22 mouse cellular contexts compared by ENCODE assay signal in genomic region chr17:88165811-88166210, GRCm38 (mm10).
A peak's percentile ranks its signal among the peaks of the same experiment; 100 is the strongest.
DNase-seq lines count a peak whose midpoint lies in the region; TF ChIP-seq lines count a peak whose summit lies in the region.
"Had no signal": no experiment of that assay in that cellular context is flagged by ENCODE, and none has a peak within 500 bp of the region (broad histone marks: within the 10 kb centered on the region; RNA-seq: fewer than 3 reads in every experiment).

No protein-coding gene starts in this region.

- no peak for TF ChIP-seq POLR2A in brain, embryonic 14.5 days (IDR thresholded peaks at IDR 0.05; ENCODE audit: borderline replicate concordance, extremely low read depth, insufficient read depth, insufficient read length, poor library complexity, severe bottlenecking)

- H3K27ac ChIP-seq in gastrocnemius, adult 2 months = peak overlapping the region; percentile 48; the same call in 1 of the 2 replicates
- H3K27ac ChIP-seq: forebrain, embryonic 15.5 days; heart, adult 2 months; heart, embryonic 10.5 days; heart, embryonic 13.5 days; hindbrain, embryonic 12.5 days; intestine, embryonic 15.5 days had no signal

- DNase-seq in adrenal gland, postnatal 14 days = peak; percentile 6
- DNase-seq in adrenal gland, adult 2 months = no peak
- DNase-seq in gastrocnemius, adult 2 months = peak; percentile 51
- DNase-seq in gastrocnemius, postnatal 4 days (ENCODE audit: low spot score in 2 of 2) = no peak
- DNase-seq in urinary bladder, postnatal 14 days (ENCODE audit: low spot score) = peak; percentile 18
- no peak for DNase-seq in urinary bladder, postnatal 10 days (ENCODE audit: low spot score)
- peak; percentile 59 for DNase-seq in brain, embryonic 14.5 days (ENCODE audit: low read depth)
- no peak for DNase-seq in cerebellum, adult 11-12 months
- DNase-seq: adrenal gland, postnatal 10 days; cerebellum, adult 18-20 months; cerebellum, adult 9-10 months; cerebellum, postnatal 14 days; gastrocnemius, postnatal 25 days; heart, adult 2 months; heart, postnatal 14 days; heart, postnatal 4 days; kidney, adult 11 months had no signal

- H3K4me3 ChIP-seq in gastrocnemius, adult 2 months = no peak overlapping the region
- H3K4me3 ChIP-seq: forebrain, embryonic 15.5 days; heart, adult 2 months; heart, embryonic 10.5 days; heart, embryonic 13.5 days; hindbrain, embryonic 12.5 days; intestine, embryonic 15.5 days had no signal

- TF ChIP-seq CTCF in gastrocnemius, adult 2 months (IDR thresholded peaks at IDR 0.05) = no peak
- TF ChIP-seq CTCF in brain, embryonic 14.5 days (IDR thresholded peaks at IDR 0.05; ENCODE audit: borderline replicate concordance, extremely low read depth, insufficient read depth, insufficient read length) = no peak

- intact Hi-C loops in gastrocnemius, adult 2 months (cut with DNase I) = no loop called here

Comparison
In these comparisons a context has a peak if more than half of its experiments do, and no peak if none do; other contexts are left out.
1. DNase-seq: peak in adrenal gland, postnatal 14 days (single experiment), gastrocnemius, adult 2 months (single experiment), urinary bladder, postnatal 14 days (single experiment) and brain, embryonic 14.5 days (single experiment); none in adrenal gland, adult 2 months (single experiment), gastrocnemius, postnatal 4 days (0 of 2), urinary bladder, postnatal 10 days (single experiment) and cerebellum, adult 11-12 months (single experiment).